Mouse (Mus musculus): ENCODE data around the gene Catspere2.

The Catspere2 gene

GRCm38 (mm10) chr1:178219166-178220077 is 236.2 kb downstream of the Catspere2 start:
- peak in 1 of 2 experiments; percentile 58 for DNase-seq
